Mouse (Mus musculus): ENCODE data around the gene Plekha6. TPM values are rescaled to one million over a fixed set of nuclear protein-coding genes. Genes with fewer than 3 reads are reported as not detected.

The Plekha6 gene
- total RNA-seq, 2 experiments from 2014 or later, result 1.7 TPM; not detected in 1

DNA sequence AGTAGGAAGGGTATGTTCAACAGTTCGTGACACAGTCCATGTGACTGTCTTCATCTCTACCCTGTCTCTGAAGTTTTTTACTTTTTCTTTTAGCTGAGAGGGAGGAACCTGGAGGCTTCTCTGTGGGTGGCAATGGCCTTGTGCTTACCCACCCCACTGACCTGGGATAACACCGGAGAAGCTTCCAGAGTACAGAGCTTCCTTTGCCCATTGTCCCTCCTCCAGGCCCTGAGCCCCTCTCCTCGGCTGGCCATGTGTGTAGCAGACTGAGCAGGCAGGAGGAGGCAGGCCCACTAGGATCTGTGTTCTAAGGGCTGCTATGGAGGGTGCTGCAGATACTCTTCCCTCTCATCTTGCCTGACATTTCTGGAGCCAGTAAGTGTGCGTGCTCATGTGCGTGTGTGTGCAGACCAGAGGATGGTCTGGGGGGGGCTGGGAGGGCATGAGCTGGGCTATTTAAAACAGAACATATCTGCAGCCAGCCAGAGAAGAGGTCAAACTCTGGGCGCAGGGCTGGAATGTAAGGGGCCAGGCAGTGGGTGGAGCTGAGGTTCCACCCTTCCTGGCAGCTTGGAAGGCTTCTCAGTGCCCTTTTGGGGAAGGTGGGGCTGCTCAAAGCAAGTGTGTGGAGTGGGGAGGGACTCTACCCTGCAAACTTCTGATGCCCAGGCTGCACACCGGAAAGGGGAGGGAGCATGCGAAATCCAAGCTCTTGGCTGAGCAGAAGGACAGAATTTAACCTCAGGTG, 72.9 kb downstream of the Plekha6 start:
- ATAC-seq (replicated peaks; ENCODE audit: poor library complexity, severe bottlenecking), result peak; percentile 83

DNA sequence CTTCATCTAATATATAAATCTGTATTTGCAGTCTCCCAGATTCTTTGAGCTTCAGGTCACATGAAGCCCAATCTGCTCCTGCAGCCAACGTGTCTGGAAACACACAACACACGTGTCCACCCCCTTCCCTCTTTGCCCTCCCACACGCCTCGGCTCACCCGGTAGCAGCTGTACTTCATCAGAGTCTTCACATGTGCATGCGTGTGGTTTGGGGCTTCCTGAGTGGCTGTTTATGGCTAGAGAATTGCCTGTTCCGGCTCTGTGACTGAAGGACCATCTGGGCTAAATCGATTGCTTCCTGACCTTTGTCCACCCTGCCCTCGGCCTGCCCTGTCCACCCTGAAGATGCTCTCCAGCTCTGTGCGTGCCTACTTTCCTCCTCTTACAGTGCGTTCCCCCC, 73.7 kb downstream of the Plekha6 start:
- peak; percentile 85 for ATAC-seq (replicated peaks; ENCODE audit: poor library complexity, severe bottlenecking)

- ATAC-seq (replicated peaks; ENCODE audit: poor library complexity, severe bottlenecking), result no peak
These were observed 75.3 kb downstream of the Plekha6 start for GRCm38 (mm10) chr1:133239121-133239812.

DNA sequence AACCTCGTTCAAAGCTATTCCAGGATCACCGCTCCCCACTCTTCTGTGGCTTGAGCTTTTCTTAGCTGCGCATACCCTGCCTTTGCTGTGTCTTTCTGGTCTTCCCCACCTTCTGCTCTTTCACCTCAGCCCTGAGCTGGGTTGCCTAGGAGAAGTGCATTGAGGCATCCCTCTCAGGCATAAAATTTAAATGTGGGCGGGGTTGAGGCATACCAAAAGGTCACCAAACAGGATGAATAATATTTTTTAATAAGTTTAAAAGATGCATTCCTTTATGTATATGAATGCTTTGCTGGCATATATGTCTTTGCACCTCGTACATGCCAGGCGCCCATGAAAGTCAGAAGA, 75.8 kb downstream of the Plekha6 start:
- no peak for ATAC-seq (replicated peaks; ENCODE audit: poor library complexity, severe bottlenecking)

- ATAC-seq (replicated peaks; ENCODE audit: poor library complexity, severe bottlenecking), result no peak
These were observed 76.9 kb downstream of the Plekha6 start for GRCm38 (mm10) chr1:133240881-133241280.

DNA sequence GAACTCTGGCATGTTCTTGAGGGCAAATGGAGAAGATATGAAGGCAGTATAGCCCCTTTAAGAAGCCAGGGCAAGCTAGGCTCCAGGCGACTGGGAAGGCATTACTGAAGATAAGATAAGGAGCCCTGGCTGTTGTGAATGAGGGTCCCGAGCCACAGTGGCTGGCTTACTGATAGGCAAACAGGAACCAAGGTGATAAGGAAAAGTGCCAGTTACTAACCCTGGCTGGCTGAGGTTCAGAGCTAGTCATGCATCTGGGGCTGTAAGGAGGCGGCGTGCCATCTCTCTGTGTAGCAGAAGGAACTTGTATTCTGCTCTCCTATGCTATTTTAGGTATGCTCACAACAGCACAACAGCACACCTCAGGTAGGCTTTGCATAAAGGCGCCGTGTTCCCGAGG, 80.7 kb downstream of the Plekha6 start:
- ATAC-seq (replicated peaks; ENCODE audit: poor library complexity, severe bottlenecking), result peak; percentile 17; the same call in 1 of the 2 replicates

- peak; percentile 48 for ATAC-seq (replicated peaks; ENCODE audit: poor library complexity, severe bottlenecking)
These were observed 81.9 kb downstream of the Plekha6 start for GRCm38 (mm10) chr1:133245690-133246619.

- no peak for ATAC-seq (replicated peaks; ENCODE audit: poor library complexity, severe bottlenecking)
These were observed 83.2 kb downstream of the Plekha6 start for GRCm38 (mm10) chr1:133247189-133247588.

DNA sequence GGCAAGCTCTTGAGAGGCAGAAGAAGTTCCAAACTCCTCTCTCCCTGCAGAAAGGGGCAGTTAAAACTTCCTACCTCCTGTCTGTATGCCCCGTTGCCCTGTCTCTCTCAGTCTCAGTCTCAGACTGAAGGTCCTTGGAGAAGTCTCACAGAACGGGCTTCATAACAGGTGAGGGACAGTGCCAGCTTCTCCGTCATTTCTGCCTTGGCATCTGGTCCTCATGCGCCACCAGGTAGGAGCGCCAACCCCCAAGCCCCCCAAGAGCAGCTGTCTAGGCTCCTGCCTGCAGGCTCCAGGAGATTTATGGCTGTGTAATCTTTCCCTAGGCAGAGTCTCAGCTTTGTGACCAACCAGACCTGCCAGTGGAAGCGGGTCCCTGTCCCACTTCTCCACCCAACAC, 86.8 kb downstream of the Plekha6 start:
- ATAC-seq (replicated peaks; ENCODE audit: poor library complexity, severe bottlenecking), result no peak

- no peak for ATAC-seq (replicated peaks; ENCODE audit: poor library complexity, severe bottlenecking)
These were observed 87.6 kb downstream of the Plekha6 start for GRCm38 (mm10) chr1:133251625-133252034.

DNA sequence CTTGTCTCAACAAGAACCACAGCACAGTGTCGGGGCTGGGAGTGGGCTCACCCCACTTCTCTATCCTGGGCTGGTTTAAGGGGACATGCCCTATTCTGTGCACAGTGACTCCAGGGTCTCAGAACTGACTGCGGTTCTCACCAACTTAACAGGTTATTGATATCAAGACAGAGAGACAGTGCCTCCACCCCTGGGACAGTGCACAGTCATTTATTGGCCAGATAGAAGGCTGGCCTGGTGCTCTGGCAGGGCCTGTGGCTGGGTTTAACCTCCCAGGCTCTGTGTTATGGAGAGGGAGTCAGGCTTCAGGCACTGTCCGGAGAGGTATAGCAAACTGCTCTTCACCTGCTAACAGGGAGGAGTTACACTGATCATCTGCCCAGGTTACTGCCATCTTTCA, 88.2 kb downstream of the Plekha6 start:
- no peak for ATAC-seq (replicated peaks; ENCODE audit: poor library complexity, severe bottlenecking)

DNA sequence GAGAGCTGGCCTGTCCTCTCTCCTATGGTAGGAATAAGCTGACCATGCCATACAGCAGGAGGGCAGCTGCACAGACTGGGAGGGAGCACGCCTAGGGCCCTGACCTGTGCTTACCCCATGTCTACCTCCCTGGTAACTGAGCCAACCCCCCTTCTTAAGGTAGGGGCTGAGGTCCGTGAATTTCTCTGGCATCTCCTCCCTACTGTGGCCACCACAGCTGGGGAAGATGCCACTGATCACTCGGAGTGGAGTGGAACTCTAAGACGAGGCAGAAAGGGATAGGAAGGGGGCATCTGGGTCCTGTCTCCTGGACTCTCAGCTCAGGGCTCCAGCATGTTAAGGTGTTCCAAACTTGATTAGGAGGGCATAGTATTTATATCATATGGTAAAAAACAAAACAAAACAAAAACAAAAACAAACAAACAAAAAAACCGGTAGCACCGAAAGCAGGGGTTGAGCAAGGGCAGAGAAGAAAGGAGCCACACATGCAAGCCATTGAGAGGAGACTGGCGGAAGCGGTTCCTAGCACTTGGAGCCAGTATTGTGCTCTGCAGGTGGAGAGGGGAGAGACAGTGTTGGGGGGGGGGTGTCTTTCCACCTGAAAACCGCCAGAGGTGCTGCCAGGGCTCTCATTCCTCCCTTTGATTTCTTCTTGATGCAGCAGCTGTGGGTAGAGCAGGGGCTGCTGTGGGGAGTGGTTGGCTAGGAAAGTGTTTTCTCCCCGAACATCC, 89.0 kb downstream of the Plekha6 start:
- ATAC-seq (replicated peaks; ENCODE audit: poor library complexity, severe bottlenecking), result no peak

- ATAC-seq (replicated peaks; ENCODE audit: poor library complexity, severe bottlenecking), result no peak
These were observed 89.5 kb downstream of the Plekha6 start for GRCm38 (mm10) chr1:133253532-133253866.

- ATAC-seq (replicated peaks; ENCODE audit: poor library complexity, severe bottlenecking), result no peak
These were observed 90.2 kb downstream of the Plekha6 start for GRCm38 (mm10) chr1:133254226-133254625.

GRCm38 (mm10) chr1:133254856-133255764, 91.1 kb downstream of the Plekha6 start:
- ATAC-seq (replicated peaks; ENCODE audit: poor library complexity, severe bottlenecking), result no peak

DNA sequence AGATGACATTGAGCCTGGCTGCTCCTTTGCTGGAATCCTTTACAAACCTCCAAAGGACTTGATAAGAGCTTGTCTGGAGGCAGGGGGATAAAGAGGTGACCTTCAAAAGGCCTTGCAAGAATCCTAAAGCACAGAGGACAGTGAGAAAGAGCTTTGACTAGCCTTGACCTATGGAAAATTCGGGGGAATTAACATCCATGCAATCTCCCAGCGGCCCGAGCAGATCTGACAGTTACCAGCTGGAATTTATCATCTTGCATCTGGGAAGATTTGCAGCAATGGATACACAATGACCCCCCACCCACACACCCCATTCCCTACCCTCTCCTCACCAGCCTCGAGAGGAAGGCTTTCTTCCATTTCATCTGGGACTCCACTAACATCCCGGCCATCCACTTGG, 91.8 kb downstream of the Plekha6 start:
- no peak for ATAC-seq (replicated peaks; ENCODE audit: poor library complexity, severe bottlenecking)

DNA sequence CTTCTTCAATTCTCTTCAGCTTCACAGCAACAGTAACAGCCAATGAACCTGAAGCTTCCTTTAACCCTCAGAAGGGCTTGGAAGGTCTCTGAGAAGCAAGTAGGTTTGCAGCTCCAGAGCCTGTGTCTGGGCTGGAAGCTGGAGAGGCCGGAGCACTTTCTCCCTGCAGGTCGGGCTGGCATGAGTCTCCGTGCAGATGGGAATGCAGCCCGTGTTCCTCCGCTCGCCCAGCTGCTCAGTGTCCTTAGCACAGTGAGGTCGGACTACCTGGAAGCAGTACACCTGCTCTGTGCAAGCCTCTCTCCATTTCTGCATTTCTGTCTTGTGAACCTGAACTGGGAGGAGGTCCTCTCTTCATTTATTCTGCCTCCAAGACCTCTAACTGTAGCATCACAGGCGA, 92.3 kb downstream of the Plekha6 start:
- ATAC-seq (replicated peaks; ENCODE audit: poor library complexity, severe bottlenecking), result no peak

DNA sequence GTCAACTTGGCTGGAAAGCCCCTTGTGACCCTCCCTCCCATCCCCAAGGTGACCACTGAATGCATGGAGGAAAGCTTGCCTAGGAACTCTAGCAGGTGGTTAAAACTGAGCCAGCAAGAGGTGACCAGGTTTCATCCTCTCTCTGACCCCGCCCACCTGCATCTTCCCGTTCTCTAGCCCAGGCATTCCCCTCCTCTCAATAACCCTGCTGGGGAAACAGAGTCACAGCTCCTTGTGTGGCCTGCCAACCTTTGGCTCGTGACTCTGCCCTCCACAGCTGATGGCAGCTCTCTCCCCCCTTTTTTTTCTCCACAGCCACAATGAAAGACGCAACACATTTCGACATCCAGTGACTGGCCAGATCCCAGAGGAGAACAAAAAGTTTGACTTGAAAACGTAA, 94.7 kb downstream of the Plekha6 start:
- ATAC-seq (replicated peaks; ENCODE audit: poor library complexity, severe bottlenecking), result no peak

- no peak for ATAC-seq (replicated peaks; ENCODE audit: poor library complexity, severe bottlenecking)
These were observed 98.6 kb downstream of the Plekha6 start for GRCm38 (mm10) chr1:133262628-133263027.
